Mouse (Mus musculus) c-Kit-positive CD71-positive TER-119-negative erythroid progenitor cells, embryonic 14.5 days (primary cell): ENCODE data around the gene 2310022A10Rik.
"Not testable (repeated sequence)": the region's sequence is repeated elsewhere in the genome, so short reads cannot be mapped to it uniquely, and the experiment has no call there.

Source experiments
- DNase-seq: peaks from one replicate; pipeline ENCODE4 v3.0.0-alpha.2; 2013; ENCODE audit warnings: low read depth

2310022A10Rik gene

GRCm38 (mm10) chr7:27613751-27614499 lies 60.9 kb downstream of the 2310022A10Rik start:
- no peak for DNase-seq

- no peak for DNase-seq
These were observed 68.0 kb downstream of the 2310022A10Rik start for GRCm38 (mm10) chr7:27621028-27621427.

- no peak for DNase-seq
These were observed 69.2 kb downstream of the 2310022A10Rik start for GRCm38 (mm10) chr7:27622234-27622633.

GRCm38 (mm10) chr7:27624967-27625366 lies 71.9 kb downstream of the 2310022A10Rik start:
- DNase-seq, result no peak

- DNase-seq, result no peak
These were observed 74.7 kb downstream of the 2310022A10Rik start for GRCm38 (mm10) chr7:27627707-27628106.

GRCm38 (mm10) chr7:27628190-27628589 lies 75.2 kb downstream of the 2310022A10Rik start:
- no peak for DNase-seq

- not testable (repeated sequence) for DNase-seq
These were observed 75.8 kb downstream of the 2310022A10Rik start for GRCm38 (mm10) chr7:27628816-27629215.

GRCm38 (mm10) chr7:27631439-27631838 lies 78.4 kb downstream of the 2310022A10Rik start:
- DNase-seq, result no peak
